Mouse (Mus musculus) ES-Bruce4 (cell line): ENCODE results near the gene Slc7a6.

ENCODE experiments used
- CTCF ChIP-seq: IDR thresholded peaks from one replicate; pipeline ENCODE4 v1.8.1; 2011; ENCODE audit warnings: low read depth, low read length
- EP300 ChIP-seq: IDR thresholded peaks from 2 replicates; pipeline ENCODE4 v1.6.1; 2011; ENCODE audit warnings: low read depth, low read length; ENCODE audit not compliant: insufficient read depth
- POLR2A ChIP-seq: IDR thresholded peaks from one replicate; pipeline ENCODE4 v1.8.1; 2011; ENCODE audit warnings: low read length; ENCODE audit not compliant: insufficient read depth

DNA sequence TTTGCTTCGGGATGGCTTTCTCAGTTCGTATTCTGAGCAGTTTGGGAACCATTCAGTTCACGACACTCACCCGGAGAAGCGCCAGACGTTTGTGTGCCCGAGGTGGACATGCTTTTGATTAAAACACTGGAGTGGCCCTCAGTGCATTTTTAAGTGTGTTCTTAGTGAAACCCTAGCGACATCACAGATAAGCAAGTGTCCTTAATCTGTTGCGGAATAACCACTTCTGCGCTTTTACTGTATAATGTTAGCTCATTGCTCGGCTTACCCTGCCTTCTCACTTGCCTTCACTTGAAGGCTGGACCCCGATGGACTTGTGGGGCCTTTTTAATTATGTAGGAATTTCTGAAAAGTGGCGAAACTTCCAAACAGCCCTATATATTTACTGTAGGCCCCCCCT, 42.8 kb downstream of the Slc7a6 start:
- TF ChIP-seq CTCF (no peak), POLR2A (no peak), EP300 (no peak)
